In genomic region chr11:101832001-101832400, GRCm38 (mm10) we compare ENCODE assay signal across 10 mouse cellular contexts. TPM values are rescaled to one million over a fixed set of nuclear protein-coding genes. Genes with fewer than 3 reads are reported as not detected.
DNase-seq lines count a peak whose midpoint lies in the region; ATAC-seq lines count a peak whose summit lies in the region.
"Had no signal": no experiment of that assay in that cellular context is flagged by ENCODE, and none has a peak within 500 bp of the region (broad histone marks: within the 10 kb centered on the region; RNA-seq: fewer than 3 reads in every experiment).

No protein-coding gene starts in this region.

- peaks cover 23% of the 10 kb centered on the region for H3K4me1 ChIP-seq in lung, embryonic 15.5 days
- peaks cover 19% of the 10 kb centered on the region for H3K4me1 ChIP-seq in heart, embryonic 16.5 days (ENCODE audit: control insufficient read depth, insufficient read depth, low read length)
- no peaks in the 10 kb centered on the region for H3K4me1 ChIP-seq in neural tube, embryonic 14.5 days (ENCODE audit: control insufficient read depth, insufficient read depth, low read length)

- no peaks in the 10 kb centered on the region for H3K9me3 ChIP-seq in lung, embryonic 15.5 days
- no peaks in the 10 kb centered on the region for H3K9me3 ChIP-seq in heart, embryonic 16.5 days (replicated peaks; ENCODE audit: control insufficient read depth, low read length)
- no peaks in the 10 kb centered on the region for H3K9me3 ChIP-seq in neural tube, embryonic 14.5 days (ENCODE audit: control insufficient read depth, low read length)
- H3K9me3 ChIP-seq: G1E; neural tube, embryonic 12.5 days had no signal

- H3K4me3 ChIP-seq in lung, embryonic 15.5 days, result no peak overlapping the region
- H3K4me3 ChIP-seq in heart, embryonic 16.5 days (ENCODE audit: low read length), result no peak overlapping the region
- no peak overlapping the region for H3K4me3 ChIP-seq in neural tube, embryonic 14.5 days (ENCODE audit: low read depth, low read length)
- H3K4me3 ChIP-seq: neural tube, embryonic 12.5 days had no signal

- ATAC-seq in lung, embryonic 15.5 days (ENCODE audit: borderline replicate concordance, extremely low read depth, low FRiP score, low TSS enrichment), result peak; percentile 36; the same call in 1 of the 2 replicates
- ATAC-seq in heart, embryonic 16.5 days (replicated peaks; ENCODE audit: extremely low read depth, insufficient read depth, low FRiP score), result peak; percentile 63
- no peak; the same call in 1 of the 2 replicates for ATAC-seq in neural tube, embryonic 14.5 days (ENCODE audit: low read depth)

- H3K4me2 ChIP-seq in lung, embryonic 15.5 days, result no peak overlapping the region
- no peak overlapping the region; the same call in 1 of the 2 replicates for H3K4me2 ChIP-seq in heart, embryonic 16.5 days (ENCODE audit: low read depth, low read length)
- H3K4me2 ChIP-seq in neural tube, embryonic 14.5 days (ENCODE audit: low read depth, low read length), result no peak overlapping the region
- H3K4me2 ChIP-seq: neural tube, embryonic 12.5 days had no signal

- DNase-seq in lung, postnatal 4 days, result no peak
- DNase-seq in kidney, postnatal 4 days, result peak; percentile 29 to 46
- no peak for DNase-seq in thymus, postnatal 10 days (ENCODE audit: low spot score in 2 of 2)
- DNase-seq in cerebellum, postnatal 14 days, result no peak
- DNase-seq in yolk sac, embryonic 10.5 days (ENCODE audit: low spot score), result no peak

- H3K36me3 ChIP-seq in lung, embryonic 15.5 days, result no peaks in the 10 kb centered on the region
- no peaks in the 10 kb centered on the region for H3K36me3 ChIP-seq in heart, embryonic 16.5 days (ENCODE audit: control insufficient read depth, insufficient read depth)
- H3K36me3 ChIP-seq in neural tube, embryonic 14.5 days (ENCODE audit: control insufficient read depth, insufficient read depth, low read length), result no peaks in the 10 kb centered on the region
- H3K36me3 ChIP-seq: G1E; neural tube, embryonic 12.5 days had no signal

- WGBS in lung, embryonic 15.5 days, result 43% methylated on average over 7 of the region's 7 CpGs
- WGBS in heart, embryonic 16.5 days, result 22% methylated on average over 7 of the region's 7 CpGs
- 46% methylated on average over 7 of the region's 7 CpGs for WGBS in neural tube, embryonic 14.5 days

- H3K27me3 ChIP-seq in lung, embryonic 15.5 days, result no peaks in the 10 kb centered on the region
- no peaks in the 10 kb centered on the region for H3K27me3 ChIP-seq in heart, embryonic 16.5 days (ENCODE audit: control insufficient read depth, insufficient read depth, low read length)
- H3K27me3 ChIP-seq in neural tube, embryonic 14.5 days (ENCODE audit: control insufficient read depth, insufficient read depth, low read length), result no peaks in the 10 kb centered on the region
- H3K27me3 ChIP-seq: neural tube, embryonic 12.5 days had no signal

- 0 out of 2 replicates have a peak overlapping the region, but pooled peaks have one; percentile 17 for H3K27ac ChIP-seq in lung, embryonic 15.5 days
- H3K27ac ChIP-seq in heart, embryonic 16.5 days (ENCODE audit: low read length), result peak overlapping the region; percentile 78
- peak overlapping the region; percentile 39; the same call in 1 of the 2 replicates for H3K27ac ChIP-seq in neural tube, embryonic 14.5 days (ENCODE audit: low read depth, low read length)
- H3K27ac ChIP-seq: neural tube, embryonic 12.5 days had no signal

- no peak overlapping the region for H3K9ac ChIP-seq in lung, embryonic 15.5 days
- H3K9ac ChIP-seq in heart, embryonic 16.5 days (ENCODE audit: low read length), result peak overlapping the region; percentile 40; the same call in 1 of the 2 replicates
- no peak overlapping the region for H3K9ac ChIP-seq in neural tube, embryonic 14.5 days (replicated peaks; ENCODE audit: low read depth, low read length)
- H3K9ac ChIP-seq: neural tube, embryonic 12.5 days had no signal

RNA-seq across cellular contexts. Expression of gene Etv4, which starts 46.8 kb away (rescaled TPM):
- 12.5 and 12.9 TPM in 2 replicates for polyA plus RNA-seq in lung, embryonic 15.5 days (2015; fragmentation: Nextera tagmentation; extraction: Ambion mirVana)
- 3.3 and 4.2 TPM in 2 replicates for polyA plus RNA-seq in heart, embryonic 16.5 days (2015; fragmentation: Nextera tagmentation; extraction: Ambion mirVana)
- 14.0 and 14.7 TPM in 2 replicates for polyA plus RNA-seq in neural tube, embryonic 14.5 days (2014; fragmentation: Nextera tagmentation; extraction: Ambion mirVana)

Comparison
In these comparisons a context has a peak if more than half of its experiments do, and no peak if none do; other contexts are left out.
1. H3K27ac ChIP-seq: peak in every context shown above with its lines; median percentile 78 in heart, embryonic 16.5 days; 39 in neural tube, embryonic 14.5 days; 17 in lung, embryonic 15.5 days.
2. DNase-seq: peak in kidney, postnatal 4 days (2 of 2); none in lung, postnatal 4 days (0 of 2), thymus, postnatal 10 days (0 of 2), cerebellum, postnatal 14 days (0 of 2) and yolk sac, embryonic 10.5 days (single experiment).